Mouse (Mus musculus) MEL (cell line): ENCODE data around the gene Gm10234.

Experiments
- BHLHE40 ChIP-seq: IDR thresholded peaks from 2 replicates; pipeline ENCODE4 v1.6.1; 2012; ENCODE audit warnings: low read depth, mild to moderate bottlenecking, inconsistent platforms, low read length, improper control_type of control experiment, borderline replicate concordance
- CTCF ChIP-seq, 3 experiments: IDR thresholded peaks in 2 of 3; conservative IDR thresholded peaks in 1 of 3; 2 replicates each; pipeline ENCODE4 v1.5.1; 2011 to 2012; ENCODE audit warnings: low read length in 3 of 3, low read depth in 2 of 3, mild to moderate bottlenecking in 2 of 3, improper control_type of control experiment in 1 of 3, inconsistent platforms in 1 of 3, mixed read lengths in 1 of 3, moderate library complexity in 1 of 3; ENCODE audit not compliant: control insufficient read depth in 1 of 3, insufficient read depth in 1 of 3, poor library complexity in 1 of 3, severe bottlenecking in 1 of 3
- ELF1 ChIP-seq: IDR thresholded peaks from 2 replicates; pipeline ENCODE4 v1.6.1; 2014; ENCODE audit warnings: low read depth, mild to moderate bottlenecking, inconsistent platforms, low read length, improper control_type of control experiment, moderate library complexity
- EP300 ChIP-seq, 2 experiments: IDR thresholded peaks; 2 replicates each; pipeline ENCODE4 v1.6.1; 2011; ENCODE audit warnings: improper control_type of control experiment in 2 of 2, low read length in 2 of 2, low read depth in 1 of 2, mild to moderate bottlenecking in 1 of 2
- ETS1 ChIP-seq: IDR thresholded peaks from 2 replicates; pipeline ENCODE4 v1.6.1; 2012; ENCODE audit warnings: low read depth, mild to moderate bottlenecking, inconsistent platforms, low read length, improper control_type of control experiment, moderate library complexity
- GATA1 ChIP-seq: IDR thresholded peaks from 2 replicates; pipeline ENCODE4 v1.6.1; 2011; ENCODE audit warnings: low read depth, low read length, improper control_type of control experiment
- MAFK ChIP-seq: IDR thresholded peaks from 2 replicates; pipeline ENCODE4 v1.6.1; 2011; ENCODE audit warnings: low read depth, mild to moderate bottlenecking, low read length, improper control_type of control experiment, borderline replicate concordance
- MXI1 ChIP-seq: IDR thresholded peaks from 2 replicates; pipeline ENCODE4 v1.6.1; 2011; ENCODE audit warnings: mild to moderate bottlenecking, low read depth, low read length, improper control_type of control experiment
- MYB ChIP-seq: IDR thresholded peaks from 2 replicates; pipeline ENCODE4 v1.6.1; 2011; ENCODE audit warnings: mild to moderate bottlenecking, low read depth, low read length, improper control_type of control experiment
- POLR2A ChIP-seq, 2 experiments: IDR thresholded peaks; 2 replicates each; pipeline ENCODE4 v1.6.1; 2011 to 2012; ENCODE audit warnings: low read length in 2 of 2, mild to moderate bottlenecking in 2 of 2, control low read depth in 1 of 2, improper control_type of control experiment in 1 of 2, low read depth in 1 of 2, moderate library complexity in 1 of 2; ENCODE audit not compliant: control insufficient read depth in 1 of 2, insufficient read depth in 1 of 2, poor library complexity in 1 of 2
- TAL1 ChIP-seq: IDR thresholded peaks from 2 replicates; pipeline ENCODE4 v1.6.1; 2012; ENCODE audit warnings: mild to moderate bottlenecking, inconsistent platforms, low read length, moderate library complexity, mixed read lengths
- TBP ChIP-seq: IDR thresholded peaks from 2 replicates; pipeline ENCODE4 v1.8.0; 2011; ENCODE audit warnings: low read depth, low read length, improper control_type of control experiment
- TCF12 ChIP-seq: IDR thresholded peaks from 2 replicates; pipeline ENCODE4 v1.6.1; 2014; ENCODE audit warnings: low read depth, mild to moderate bottlenecking, inconsistent platforms, low read length, improper control_type of control experiment, moderate library complexity
- UBTF ChIP-seq: IDR thresholded peaks from 2 replicates; pipeline ENCODE4 v1.6.1; 2012; ENCODE audit warnings: low read depth, mild to moderate bottlenecking, inconsistent platforms, low read length, improper control_type of control experiment, moderate library complexity, borderline replicate concordance; ENCODE audit not compliant: insufficient read depth

DNA sequence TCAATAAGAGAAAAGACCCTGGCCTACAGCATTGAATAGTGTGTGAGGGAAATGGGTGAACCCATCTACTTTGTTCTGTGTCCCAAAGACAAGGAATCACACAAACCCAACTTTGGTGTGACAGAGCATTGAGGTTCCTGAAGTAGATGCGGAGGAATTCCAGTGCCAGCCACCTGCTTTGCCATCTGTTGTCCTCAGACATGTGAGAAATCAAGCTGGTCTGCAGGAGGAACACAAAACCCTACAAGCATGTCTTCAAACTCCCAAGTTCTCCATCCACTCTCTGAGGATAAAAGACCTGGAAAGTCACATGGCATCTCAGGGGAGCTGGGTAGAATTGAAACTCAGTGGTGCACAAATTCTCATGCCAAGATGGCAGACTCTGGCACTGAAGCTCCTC is 44.3 kb upstream of the Gm10234 start:
- TF ChIP-seq UBTF (no peak), GATA1 (no peak), CTCF (IDR thresholded peaks at IDR 0.05 in 2 of 3, conservative IDR thresholded peaks at IDR 0.05 in 1 of 3; ENCODE audit: control insufficient read depth in 1 of 3, insufficient read depth in 1 of 3, low read depth in 2 of 3, low read length in 3 of 3, poor library complexity in 1 of 3, severe bottlenecking in 1 of 3) (no peak), MXI1 (no peak), ETS1 (no peak), EP300 (IDR thresholded peaks at IDR 0.05; ENCODE audit: low read depth in 1 of 2, low read length in 2 of 2) (no peak), TAL1 (no peak), BHLHE40 (no peak), MAFK (no peak), POLR2A (IDR thresholded peaks at IDR 0.05; ENCODE audit: control insufficient read depth in 1 of 2, insufficient read depth in 1 of 2, low read depth in 1 of 2, low read length in 2 of 2, poor library complexity in 1 of 2) (no peak), TCF12 (no peak), ELF1 (no peak), TBP (no peak), MYB (no peak)
